Mouse (Mus musculus) fat pad, adult 2 months (tissue): ENCODE measurements around the gene Wdr47.
A peak's percentile ranks its signal among the peaks of the same experiment; 100 is the strongest.
"Not testable (repeated sequence)": the region's sequence is repeated elsewhere in the genome, so short reads cannot be mapped to it uniquely, and the experiment has no call there.

ENCODE experiments used
- DNase-seq: peaks from one replicate; pipeline ENCODE4 v3.0.0-alpha.2; 2011; ENCODE audit warnings: low read depth, low spot score; ENCODE audit errors: extremely low read depth

Gene Wdr47

GRCm38 (mm10) chr3:108634761-108635160 lies 43.7 kb downstream of the Wdr47 start:
- no peak for DNase-seq

GRCm38 (mm10) chr3:108639412-108639811 lies 48.3 kb downstream of the Wdr47 start:
- DNase-seq: no peak

GRCm38 (mm10) chr3:108640998-108641397 lies 49.9 kb downstream of the Wdr47 start:
- no peak for DNase-seq

GRCm38 (mm10) chr3:108644856-108645255 lies 53.8 kb downstream of the Wdr47 start:
- no peak for DNase-seq

- no peak for DNase-seq
Observed at GRCm38 (mm10) chr3:108646036-108646435, 55.0 kb downstream of the Wdr47 start.

- not testable (repeated sequence) for DNase-seq
Observed at GRCm38 (mm10) chr3:108647681-108648080, 56.6 kb downstream of the Wdr47 start.

GRCm38 (mm10) chr3:108652866-108653642 lies 62.0 kb downstream of the Wdr47 start:
- DNase-seq: no peak

GRCm38 (mm10) chr3:108653710-108654379 lies 62.8 kb downstream of the Wdr47 start, which contains the start of gene Clcc1:
TSS of gene Clcc1 (plus strand) at chr3:108653913.
- peak; percentile 26 for DNase-seq

GRCm38 (mm10) chr3:108654566-108654965 lies 63.5 kb downstream of the Wdr47 start:
- no peak for DNase-seq

- DNase-seq: no peak
Observed at GRCm38 (mm10) chr3:108655486-108655885, 64.4 kb downstream of the Wdr47 start.

- no peak for DNase-seq
Observed at GRCm38 (mm10) chr3:108658612-108659011, 67.5 kb downstream of the Wdr47 start.

GRCm38 (mm10) chr3:108660941-108661340 lies 69.9 kb downstream of the Wdr47 start:
- DNase-seq: no peak

- no peak for DNase-seq
Observed at GRCm38 (mm10) chr3:108676616-108677015, 85.5 kb downstream of the Wdr47 start.

GRCm38 (mm10) chr3:108681004-108681403 lies 89.9 kb downstream of the Wdr47 start:
- no peak for DNase-seq

GRCm38 (mm10) chr3:108683597-108683996 lies 92.5 kb downstream of the Wdr47 start:
- not testable (repeated sequence) for DNase-seq

GRCm38 (mm10) chr3:108685701-108686100 lies 94.6 kb downstream of the Wdr47 start:
- no peak for DNase-seq

GRCm38 (mm10) chr3:108689015-108689441 lies 97.9 kb downstream of the Wdr47 start:
- DNase-seq: no peak

- no peak for DNase-seq
Observed at GRCm38 (mm10) chr3:108689446-108689845, 98.4 kb downstream of the Wdr47 start.

- DNase-seq: no peak
Observed at GRCm38 (mm10) chr3:108689979-108690378, 98.9 kb downstream of the Wdr47 start.

GRCm38 (mm10) chr3:108694321-108694720 lies 103.2 kb downstream of the Wdr47 start:
- no peak for DNase-seq
